Mouse (Mus musculus) bone marrow, adult 2 months (tissue): ENCODE measurements around the gene Xirp1.

Experiments
- CTCF ChIP-seq: fragments of 200-500 bp; IDR thresholded peaks from 2 replicates; pipeline ENCODE4 v1.5.1; 2011; ENCODE audit warnings: low read length, control low read depth; ENCODE audit not compliant: control insufficient read depth, insufficient read depth
- POLR2A ChIP-seq: fragments of 200-500 bp; IDR thresholded peaks from 2 replicates; pipeline ENCODE4 v1.6.1; 2011; ENCODE audit warnings: low read depth, mild to moderate bottlenecking, control low read depth, low read length, borderline replicate concordance; ENCODE audit not compliant: control insufficient read depth

GRCm38 (mm10) chr9:119980770-119981182 lies 42.6 kb downstream of the Xirp1 start:
- TF ChIP-seq CTCF (no peak), POLR2A (no peak)
